Mouse (Mus musculus): Measurements from ENCODE around the gene Arhgap15. TPM values are rescaled to one million over a fixed set of nuclear protein-coding genes. Genes with fewer than 3 reads are reported as not detected.

Arhgap15 gene
- polyA plus RNA-seq, 2 experiments = 2.5 to 5.6 TPM

DNA sequence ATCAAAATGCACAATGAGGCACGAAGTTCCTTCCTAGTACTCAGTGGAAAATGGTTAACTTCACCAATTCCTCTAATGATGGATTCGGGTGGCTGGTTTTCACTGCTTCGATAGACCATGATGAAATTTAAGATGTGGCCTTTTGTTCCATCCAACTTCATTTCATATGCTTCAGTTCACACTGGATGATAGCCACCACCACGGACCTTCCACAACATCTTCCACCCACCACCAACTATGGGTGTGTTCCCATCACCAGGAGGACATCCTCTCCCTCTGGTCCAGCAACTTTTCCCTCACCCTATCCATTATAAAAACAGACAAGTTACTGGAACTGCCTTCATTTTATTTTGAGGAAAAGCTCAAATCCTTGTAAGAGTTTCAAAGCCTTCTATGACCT lies 506.7 kb downstream of the Arhgap15 start:
- ATAC-seq (ENCODE audit: insufficient read depth) (no peak), DNase-seq (ENCODE audit: low read depth in 3 of 3, low spot score in 3 of 3) (no peak)
- TF ChIP-seq EP300 (IDR thresholded peaks at IDR 0.05; ENCODE audit: low read depth) = no peak
- no peak for TF ChIP-seq CTCF (IDR thresholded peaks at IDR 0.05; ENCODE audit: low read depth)
- H3K9me3 ChIP-seq (ENCODE audit: control insufficient read depth, low read length) = no peaks in the 10 kb centered on the region
- no peak overlapping the region for H3K4me3 ChIP-seq (ENCODE audit: insufficient read depth in 1 of 2, low read depth in 2 of 2, low read length in 2 of 2)
- no peaks in the 10 kb centered on the region for H3K4me1 ChIP-seq (replicated peaks; ENCODE audit: control insufficient read depth in 2 of 2, insufficient read depth in 2 of 2, low read length in 1 of 2)
- H3K27me3 ChIP-seq (ENCODE audit: control insufficient read depth, insufficient read depth, low read length) = no peaks in the 10 kb centered on the region
- 61% methylated on average over 4 of the region's 4 CpGs for WGBS (ENCODE audit: insufficient replicate concordance)
- H3K4me2 ChIP-seq (ENCODE audit: low read depth) = no peak overlapping the region
- no peak overlapping the region for H3K9ac ChIP-seq (replicated peaks)
- no peaks in the 10 kb centered on the region for H3K36me3 ChIP-seq (replicated peaks; ENCODE audit: control insufficient read depth, insufficient read depth, low read depth)
- H3K27ac ChIP-seq = no peak overlapping the region

DNA sequence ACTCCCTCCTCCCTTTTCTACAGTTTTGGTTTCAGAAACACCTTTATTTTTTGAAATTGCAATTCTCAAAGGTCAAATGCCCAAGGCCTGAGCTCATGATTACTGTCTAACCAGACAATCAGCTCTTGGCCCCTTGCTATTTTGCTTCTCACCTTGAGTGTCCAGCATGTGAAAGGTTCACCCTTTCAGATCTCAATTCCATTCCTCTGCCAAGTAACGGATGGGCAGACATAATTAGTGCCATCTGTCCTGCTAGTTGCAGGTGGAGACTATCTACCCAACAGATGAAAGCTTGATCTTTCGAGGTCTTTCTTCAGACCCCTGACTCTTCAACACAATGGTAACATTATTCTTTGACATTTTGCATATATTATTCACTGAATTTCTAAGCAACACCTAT lies 509.3 kb downstream of the Arhgap15 start:
- no peaks in the 10 kb centered on the region for H3K27me3 ChIP-seq (ENCODE audit: control insufficient read depth, insufficient read depth, low read length)
- H3K4me1 ChIP-seq (replicated peaks; ENCODE audit: control insufficient read depth in 2 of 2, insufficient read depth in 2 of 2, low read length in 1 of 2) = no peaks in the 10 kb centered on the region
- ATAC-seq (ENCODE audit: insufficient read depth) (no peak), DNase-seq (ENCODE audit: low read depth in 3 of 3, low spot score in 3 of 3) (no peak)
- no peak overlapping the region for H3K27ac ChIP-seq
- H3K4me3 ChIP-seq (ENCODE audit: insufficient read depth in 1 of 2, low read depth in 2 of 2, low read length in 2 of 2) = no peak overlapping the region
- H3K36me3 ChIP-seq (replicated peaks; ENCODE audit: control insufficient read depth, insufficient read depth, low read depth) = no peaks in the 10 kb centered on the region
- TF ChIP-seq EP300 (IDR thresholded peaks at IDR 0.05; ENCODE audit: low read depth) (no peak), CTCF (IDR thresholded peaks at IDR 0.05; ENCODE audit: low read depth) (no peak)
- WGBS (ENCODE audit: insufficient replicate concordance) = 51% methylated on average over 2 of the region's 2 CpGs
- no peak overlapping the region for H3K9ac ChIP-seq (replicated peaks)
- H3K9me3 ChIP-seq (ENCODE audit: control insufficient read depth, low read length) = no peaks in the 10 kb centered on the region
- H3K4me2 ChIP-seq (ENCODE audit: low read depth) = no peak overlapping the region

DNA sequence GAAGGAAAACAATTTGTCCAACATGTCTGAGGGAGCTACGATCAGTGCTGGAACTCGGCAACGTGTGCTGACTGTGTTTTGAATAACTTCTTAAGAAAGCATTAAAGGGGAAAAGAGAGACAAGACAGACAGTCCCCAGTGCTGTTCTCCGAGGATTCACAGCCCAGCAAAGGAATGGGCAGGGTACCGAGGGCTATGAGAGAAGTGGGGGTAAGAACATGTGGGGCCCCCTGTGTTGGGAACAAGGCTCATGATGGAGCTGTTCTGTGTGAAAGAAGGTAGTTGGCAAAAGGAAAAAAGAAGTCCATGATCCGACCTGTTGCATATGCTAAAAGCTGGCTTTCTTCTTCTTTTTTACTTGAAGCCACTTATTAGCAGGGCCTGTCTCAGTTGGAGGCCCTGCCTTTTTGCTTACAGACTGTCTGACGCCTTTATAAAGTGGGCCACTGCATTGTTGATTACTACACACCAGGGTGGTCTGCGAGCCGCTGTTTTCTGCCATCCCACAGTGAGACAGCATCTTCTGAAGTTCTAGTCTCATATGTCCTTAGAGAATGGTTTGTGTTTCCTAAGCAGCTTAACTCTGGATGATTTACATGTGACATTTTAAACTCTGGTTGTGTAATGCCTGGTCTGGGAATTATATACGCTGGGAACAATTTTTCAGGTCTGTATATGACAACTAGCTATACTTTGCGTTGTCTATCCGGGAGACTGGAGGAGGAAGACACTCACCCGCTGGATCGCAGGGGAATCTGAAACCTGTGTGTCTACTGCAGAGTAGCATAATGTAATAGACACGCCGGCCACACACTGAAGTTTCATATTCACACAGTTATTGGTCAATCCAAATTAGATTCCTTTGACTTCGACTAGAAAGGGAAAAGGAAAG lies 523.1 kb downstream of the Arhgap15 start:
- Histone ChIP-seq H3K4me1 (replicated peaks; ENCODE audit: control insufficient read depth in 2 of 2, insufficient read depth in 2 of 2, low read length in 1 of 2) (no peaks in the 10 kb centered on the region), H3K9ac (replicated peaks) (no peak overlapping the region), H3K4me2 (ENCODE audit: low read depth) (no peak overlapping the region), H3K9me3 (ENCODE audit: control insufficient read depth, low read length) (no peaks in the 10 kb centered on the region), H3K27ac (no peak overlapping the region), H3K4me3 (ENCODE audit: insufficient read depth in 1 of 2, low read depth in 2 of 2, low read length in 2 of 2) (no peak overlapping the region), H3K27me3 (ENCODE audit: control insufficient read depth, insufficient read depth, low read length) (no peaks in the 10 kb centered on the region), H3K36me3 (replicated peaks; ENCODE audit: control insufficient read depth, insufficient read depth, low read depth) (no peaks in the 10 kb centered on the region)
- DNase-seq (ENCODE audit: low read depth in 3 of 3, low spot score in 3 of 3) (no peak), ATAC-seq (ENCODE audit: insufficient read depth) (no peak)
- TF ChIP-seq EP300 (IDR thresholded peaks at IDR 0.05; ENCODE audit: low read depth) = no peak
- no peak for TF ChIP-seq CTCF (IDR thresholded peaks at IDR 0.05; ENCODE audit: low read depth)
- WGBS (ENCODE audit: insufficient replicate concordance) = 70% methylated on average over 17 of the region's 17 CpGs

DNA sequence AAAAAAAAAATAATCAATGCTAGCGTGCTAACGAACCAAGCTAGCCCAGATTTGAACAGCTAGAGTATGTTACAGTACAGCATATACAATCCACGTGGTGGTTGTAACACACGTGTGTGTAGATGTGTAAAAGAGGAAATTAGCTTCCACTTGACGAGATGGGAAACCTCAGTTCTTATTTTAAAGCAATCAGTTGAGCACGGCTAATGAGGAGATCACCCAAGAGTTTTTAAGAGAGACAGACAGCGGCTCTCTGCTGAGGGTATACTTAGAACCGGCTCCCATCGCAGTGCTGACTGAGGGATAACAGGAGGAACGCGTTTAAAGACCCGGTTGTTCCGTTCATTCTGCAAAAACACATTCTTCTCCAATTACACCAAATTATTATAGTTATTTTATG lies 524.0 kb downstream of the Arhgap15 start:
- ATAC-seq (ENCODE audit: insufficient read depth) (no peak), DNase-seq (ENCODE audit: low read depth in 3 of 3, low spot score in 3 of 3) (no peak)
- H3K9ac ChIP-seq (replicated peaks) = no peak overlapping the region
- H3K36me3 ChIP-seq (replicated peaks; ENCODE audit: control insufficient read depth, insufficient read depth, low read depth) = no peaks in the 10 kb centered on the region
- H3K27ac ChIP-seq = no peak overlapping the region
- no peak overlapping the region for H3K4me2 ChIP-seq (ENCODE audit: low read depth)
- no peaks in the 10 kb centered on the region for H3K4me1 ChIP-seq (replicated peaks; ENCODE audit: control insufficient read depth in 2 of 2, insufficient read depth in 2 of 2, low read length in 1 of 2)
- TF ChIP-seq CTCF (IDR thresholded peaks at IDR 0.05; ENCODE audit: low read depth) = no peak
- no peak for TF ChIP-seq EP300 (IDR thresholded peaks at IDR 0.05; ENCODE audit: low read depth)
- 69% methylated on average over 13 of the region's 13 CpGs for WGBS (ENCODE audit: insufficient replicate concordance)
- no peak overlapping the region for H3K4me3 ChIP-seq (ENCODE audit: insufficient read depth in 1 of 2, low read depth in 2 of 2, low read length in 2 of 2)
- no peaks in the 10 kb centered on the region for H3K9me3 ChIP-seq (ENCODE audit: control insufficient read depth, low read length)
- no peaks in the 10 kb centered on the region for H3K27me3 ChIP-seq (ENCODE audit: control insufficient read depth, insufficient read depth, low read length)

DNA sequence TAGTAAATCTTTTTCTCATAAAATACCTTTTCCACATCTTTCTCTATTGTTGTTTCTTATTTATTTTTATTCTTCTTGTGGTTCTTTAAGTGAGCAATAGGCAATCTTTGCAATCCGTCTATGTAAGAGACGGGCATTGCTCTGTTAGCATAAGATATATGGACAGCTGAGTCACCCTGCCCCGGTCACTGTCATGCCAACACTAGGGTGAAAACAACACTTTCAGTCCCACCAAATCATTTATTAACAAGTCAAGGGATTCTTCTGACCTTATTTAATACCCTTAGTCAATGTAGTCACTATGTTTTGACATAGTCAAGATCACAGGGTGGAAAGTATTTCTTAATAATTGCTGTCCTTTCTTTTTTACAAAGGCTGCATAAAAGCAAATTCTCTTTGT lies 525.8 kb downstream of the Arhgap15 start:
- ATAC-seq (ENCODE audit: insufficient read depth) = no peak
- Histone ChIP-seq H3K4me2 (ENCODE audit: low read depth) (no peak overlapping the region), H3K27ac (no peak overlapping the region), H3K9ac (replicated peaks) (no peak overlapping the region), H3K27me3 (ENCODE audit: control insufficient read depth, insufficient read depth, low read length) (no peaks in the 10 kb centered on the region), H3K4me1 (replicated peaks; ENCODE audit: control insufficient read depth in 2 of 2, insufficient read depth in 2 of 2, low read length in 1 of 2) (no peaks in the 10 kb centered on the region), H3K4me3 (ENCODE audit: insufficient read depth in 1 of 2, low read depth in 2 of 2, low read length in 2 of 2) (no peak overlapping the region), H3K36me3 (replicated peaks; ENCODE audit: control insufficient read depth, insufficient read depth, low read depth) (no peaks in the 10 kb centered on the region), H3K9me3 (ENCODE audit: control insufficient read depth, low read length) (no peaks in the 10 kb centered on the region)
- TF ChIP-seq CTCF (IDR thresholded peaks at IDR 0.05; ENCODE audit: low read depth) (no peak), EP300 (IDR thresholded peaks at IDR 0.05; ENCODE audit: low read depth) (no peak)
- DNase-seq (ENCODE audit: low read depth in 3 of 3, low spot score in 3 of 3) = no peak
- 62% methylated on average over 3 of the region's 3 CpGs for WGBS (ENCODE audit: insufficient replicate concordance)
